Mouse (Mus musculus) stomach, embryonic 14.5 days (tissue): ENCODE data around the gene Cdkn2c. TPM values are rescaled to one million over a fixed set of nuclear protein-coding genes. Genes with fewer than 3 reads are reported as not detected.

Experiments
- ATAC-seq: fragments of 200-750 bp; cut with Nextera tagmentation; 2 replicates; pipeline ENCODE4 v1.8.0; 2017; ENCODE audit warnings: low read depth, moderate TSS enrichment; ENCODE audit not compliant: insufficient number of reproducible peaks, insufficient read depth, low FRiP score
- H3K27ac ChIP-seq: fragments of 300-500 bp; sonication (generic); 2 replicates; pipeline ENCODE4 v1.5.1; 2014; ENCODE audit warnings: mild to moderate bottlenecking, low read length, moderate library complexity, mixed read lengths
- H3K27me3 ChIP-seq: fragments of 300-500 bp; sonication (generic); 2 replicates; pipeline ENCODE4 v1.6.1; 2014; ENCODE audit warnings: low read length, control low read depth, mixed read lengths; ENCODE audit not compliant: control insufficient read depth, insufficient read depth
- H3K36me3 ChIP-seq: fragments of 300-500 bp; sonication (generic); 2 replicates; pipeline ENCODE4 v1.6.1; 2014; ENCODE audit warnings: mild to moderate bottlenecking, control low read depth, low read length, moderate library complexity, mixed read lengths; ENCODE audit not compliant: control insufficient read depth, insufficient read depth
- H3K4me1 ChIP-seq: fragments of 300-500 bp; sonication (generic); 2 replicates; pipeline ENCODE4 v1.6.1; 2014; ENCODE audit warnings: low read length, control low read depth, mixed read lengths; ENCODE audit not compliant: control insufficient read depth, insufficient read depth
- H3K4me2 ChIP-seq: fragments of 300-500 bp; sonication (generic); replicated peaks from 2 replicates; pipeline ENCODE4 v1.6.1; 2014; ENCODE audit warnings: low read depth, low read length, control low read depth
- H3K4me3 ChIP-seq: fragments of 300-500 bp; sonication (generic); 2 replicates; pipeline ENCODE4 v1.5.1; 2014; ENCODE audit warnings: low read depth, low read length, control low read depth
- H3K9ac ChIP-seq: fragments of 300-500 bp; sonication (generic); replicated peaks from 2 replicates; pipeline ENCODE4 v1.6.1; 2014; ENCODE audit warnings: low read depth, mild to moderate bottlenecking, control low read depth, low read length, moderate library complexity, mixed read lengths
- H3K9me3 ChIP-seq: fragments of 300-500 bp; sonication (generic); 2 replicates; pipeline ENCODE4 v1.6.1; 2016; ENCODE audit warnings: low read depth, low read length, control low read depth; ENCODE audit not compliant: control insufficient read depth
- WGBS: fragments of 180-500 bp; shearing (Covaris S2); extraction: QIAGEN DNeasy Blood & Tissue Kit; methylation state at CpG from one replicate; pipeline ENCODE4 v1.1.7; 2014; 5-methylcytosine and 5-hydroxymethylcytosine counted together
- polyA plus RNA-seq: library from polyadenylated mRNA; unstranded; fragments of >200 nt; fragmentation: Nextera tagmentation; extraction: Ambion mirVana; gene quantifications from 2 replicates; pipeline ENCODE4 v1.2.1, GENCODE M21; 2014

Cdkn2c gene
- polyA plus RNA-seq, 1 experiment from 2014 or later = 7.0 TPM

DNA sequence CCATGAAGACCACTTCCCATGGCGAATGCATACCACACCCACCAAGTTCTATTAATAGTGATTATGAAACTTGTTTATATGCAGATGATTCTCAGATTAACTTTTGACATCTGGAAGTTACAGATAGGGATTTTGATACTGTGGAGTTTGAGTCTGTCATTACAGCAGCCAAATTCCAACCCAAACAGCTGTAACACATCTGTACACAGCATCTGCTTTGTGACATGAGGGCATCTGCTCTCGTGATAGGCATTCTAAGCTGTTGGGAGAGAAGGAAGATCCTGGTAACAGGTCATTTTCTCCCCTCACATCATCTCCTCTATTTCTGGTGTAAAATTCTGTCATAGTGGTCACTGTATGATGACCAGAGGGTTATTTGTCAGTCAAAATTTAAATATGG lies 36.8 kb downstream of the Cdkn2c start:
- no peak for ATAC-seq
- no peaks in the 10 kb centered on the region for H3K4me1 ChIP-seq
- no peaks in the 10 kb centered on the region for H3K9me3 ChIP-seq
- H3K9ac ChIP-seq = no peak overlapping the region
- H3K4me2 ChIP-seq = no peak overlapping the region
- no peak overlapping the region for H3K4me3 ChIP-seq
- no peaks in the 10 kb centered on the region for H3K27me3 ChIP-seq
- no peak overlapping the region for H3K27ac ChIP-seq
- H3K36me3 ChIP-seq = no peaks in the 10 kb centered on the region
- WGBS = 52% methylated on average over 2 of the region's 2 CpGs

DNA sequence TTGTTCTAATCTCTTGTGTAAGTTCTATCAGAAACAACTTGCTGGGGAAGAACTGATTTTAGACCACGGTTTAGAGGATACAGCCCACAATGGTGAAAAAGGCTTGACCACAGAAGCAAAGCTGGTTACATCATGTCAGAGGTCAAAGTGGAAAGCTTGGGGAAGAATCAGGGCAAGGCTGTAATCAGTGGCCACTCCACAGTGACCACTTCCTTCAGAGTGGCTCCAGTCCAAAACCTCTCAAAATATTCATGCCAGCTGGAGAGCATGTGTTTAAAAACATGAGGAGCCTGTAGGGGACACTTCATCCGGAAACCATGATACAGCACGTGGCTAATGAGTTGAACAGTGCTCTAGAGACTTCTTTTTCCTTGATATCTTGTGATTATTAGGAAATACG lies 54.4 kb downstream of the Cdkn2c start:
- H3K4me2 ChIP-seq = no peak overlapping the region
- H3K4me1 ChIP-seq = no peaks in the 10 kb centered on the region
- no peaks in the 10 kb centered on the region for H3K36me3 ChIP-seq
- no peak overlapping the region for H3K4me3 ChIP-seq
- no peak overlapping the region for H3K27ac ChIP-seq
- H3K27me3 ChIP-seq = no peaks in the 10 kb centered on the region
- no peaks in the 10 kb centered on the region for H3K9me3 ChIP-seq
- ATAC-seq = no peak
- H3K9ac ChIP-seq = no peak overlapping the region
- 73% methylated on average over 4 of the region's 4 CpGs for WGBS

Other genes starting within 250 kb of the Cdkn2c start
- gene Rnf11, start 182.5 kb downstream of the Cdkn2c start, polyA plus RNA-seq = 40.3 and 47.5 TPM in 2 replicates
- not detected in 2 replicates for gene 4930522H14Rik, start 135.9 kb downstream of the Cdkn2c start, polyA plus RNA-seq
- gene Faf1, start 9.4 kb upstream of the Cdkn2c start, polyA plus RNA-seq = 29.0 and 32.9 TPM in 2 replicates